Mouse (Mus musculus) heart, embryonic 12.5 days (tissue): ENCODE results near the gene M1ap. TPM values are rescaled to one million over a fixed set of nuclear protein-coding genes. Genes with fewer than 3 reads are reported as not detected.

Source experiments
- ATAC-seq: fragments of 200-750 bp; cut with Nextera tagmentation; 2 replicates; pipeline ENCODE4 v1.8.0; 2017; ENCODE audit warnings: moderate TSS enrichment, moderate library complexity; ENCODE audit not compliant: insufficient number of reproducible peaks, low FRiP score
- H3K27ac ChIP-seq: fragments of 300-500 bp; sonication (generic); 2 replicates; pipeline ENCODE4 v1.5.1; 2016; ENCODE audit warnings: mild to moderate bottlenecking, moderate library complexity; ENCODE audit not compliant: poor library complexity, severe bottlenecking
- H3K27me3 ChIP-seq: fragments of 300-500 bp; sonication (generic); replicated peaks from 2 replicates; pipeline ENCODE4 v1.6.1; 2016; ENCODE audit warnings: mild to moderate bottlenecking, moderate library complexity
- H3K36me3 ChIP-seq: fragments of 300-500 bp; sonication (generic); 2 replicates; pipeline ENCODE4 v1.6.1; 2016; ENCODE audit warnings: mild to moderate bottlenecking, moderate library complexity
- H3K4me1 ChIP-seq: fragments of 300-500 bp; sonication (generic); replicated peaks from 2 replicates; pipeline ENCODE4 v1.6.1; 2016; ENCODE audit warnings: mild to moderate bottlenecking
- H3K4me2 ChIP-seq: fragments of 300-500 bp; sonication (generic); 2 replicates; pipeline ENCODE4 v1.6.1; 2016; ENCODE audit warnings: mild to moderate bottlenecking, moderate library complexity
- H3K4me3 ChIP-seq: fragments of 300-500 bp; sonication (generic); 2 replicates; pipeline ENCODE4 v1.5.1; 2016; ENCODE audit warnings: mild to moderate bottlenecking
- H3K9ac ChIP-seq: fragments of 300-500 bp; sonication (generic); 2 replicates; pipeline ENCODE4 v1.6.1; 2016; ENCODE audit warnings: mild to moderate bottlenecking, moderate library complexity
- H3K9me3 ChIP-seq: fragments of 300-500 bp; sonication (generic); replicated peaks from 2 replicates; pipeline ENCODE4 v1.6.1; 2016; ENCODE audit warnings: mild to moderate bottlenecking, moderate library complexity
- WGBS: fragments of 180-500 bp; shearing (Covaris S2); methylation state at CpG from one replicate; pipeline ENCODE4 v1.1.7; 2016; 5-methylcytosine and 5-hydroxymethylcytosine counted together
- polyA plus RNA-seq: library from polyadenylated mRNA; unstranded; fragments of >200 nt; fragmentation: Nextera tagmentation; extraction: Ambion mirVana; gene quantifications from 2 replicates; pipeline ENCODE4 v1.2.1, GENCODE M21; 2016

Gene M1ap
- polyA plus RNA-seq, 1 experiment from 2014 or later: 0.57 TPM

DNA sequence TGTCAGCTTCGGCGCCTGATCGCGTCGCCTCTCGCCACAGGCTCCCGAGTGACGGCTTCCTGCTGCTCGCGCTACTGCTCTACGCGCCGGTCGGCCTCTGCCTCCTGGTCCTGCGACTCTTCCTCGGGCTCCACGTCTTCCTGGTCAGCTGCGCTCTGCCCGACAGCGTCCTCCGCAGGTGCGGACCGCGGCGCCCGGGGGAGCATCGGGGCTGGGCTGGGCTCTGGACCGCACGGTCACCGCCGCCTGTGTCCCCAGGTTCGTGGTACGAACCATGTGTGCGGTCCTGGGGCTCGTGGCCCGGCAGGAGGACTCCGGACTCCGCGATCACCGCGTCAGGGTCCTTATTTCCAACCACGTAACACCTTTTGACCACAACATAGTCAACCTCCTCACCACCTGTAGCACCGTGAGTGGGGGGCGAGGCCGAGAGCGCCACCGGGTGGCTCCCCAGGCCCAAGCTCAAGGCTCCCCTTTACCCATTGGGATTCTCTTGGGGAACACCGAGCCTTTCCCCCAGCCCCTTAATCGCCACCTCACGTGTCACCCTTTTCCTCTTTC is 108.2 kb downstream of the M1ap start, which contains the start of gene Htra2:
Gene Htra2 (minus strand): TSS at position 403 of the 561 bp plus-strand sequence.
- H3K27ac ChIP-seq: peak within 1 kb of the TSS; percentile 85
- peak within 1 kb of the TSS; percentile 99 for H3K4me2 ChIP-seq
- H3K4me1 ChIP-seq: peaks cover 21% of the 10 kb centered on the region
- peak; percentile 37 for ATAC-seq
- no peaks in the 10 kb centered on the region for H3K9me3 ChIP-seq
- WGBS: under 1% methylated on average over 49 of the region's 50 CpGs
- H3K27me3 ChIP-seq: peaks cover 4% of the 10 kb centered on the region
- peak within 1 kb of the TSS; percentile 93 for H3K9ac ChIP-seq
- H3K36me3 ChIP-seq: peaks cover 33% of the 10 kb centered on the region
- peak within 1 kb of the TSS; percentile 84 for H3K4me3 ChIP-seq

DNA sequence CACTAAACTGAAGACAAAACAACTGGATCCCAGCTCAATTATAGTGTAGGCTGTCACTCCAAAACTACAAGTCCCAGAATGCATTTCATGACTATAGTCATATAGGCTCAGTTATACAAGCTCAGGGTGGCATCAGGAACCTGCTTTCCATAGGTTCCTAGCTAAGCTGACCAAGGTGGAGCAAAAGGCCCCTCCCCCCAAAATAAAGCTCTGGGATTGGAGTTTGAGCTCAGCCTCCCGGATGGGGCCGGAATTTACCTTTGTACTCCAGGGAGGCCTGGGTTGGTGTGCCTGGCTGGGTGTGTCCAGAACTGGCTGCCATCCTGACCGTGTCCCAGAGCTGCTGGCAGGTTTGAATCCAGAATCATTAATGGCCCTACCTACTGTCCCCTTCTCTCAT is 111.1 kb downstream of the M1ap start, which contains the start of gene Dqx1:
Gene Dqx1 (plus strand): TSS at position 55 of the 400 bp plus-strand sequence.
- Histone ChIP-seq H3K27me3 (peaks cover 27% of the 10 kb centered on the region), H3K4me2 (no peak within 1 kb of the TSS), H3K36me3 (peaks cover 18% of the 10 kb centered on the region), H3K27ac (no peak within 1 kb of the TSS), H3K9me3 (no peaks in the 10 kb centered on the region), H3K4me3 (no peak within 1 kb of the TSS), H3K9ac (no peak within 1 kb of the TSS), H3K4me1 (peaks cover 21% of the 10 kb centered on the region)
- ATAC-seq: no peak
- WGBS: 62% methylated on average over 3 of the region's 3 CpGs

DNA sequence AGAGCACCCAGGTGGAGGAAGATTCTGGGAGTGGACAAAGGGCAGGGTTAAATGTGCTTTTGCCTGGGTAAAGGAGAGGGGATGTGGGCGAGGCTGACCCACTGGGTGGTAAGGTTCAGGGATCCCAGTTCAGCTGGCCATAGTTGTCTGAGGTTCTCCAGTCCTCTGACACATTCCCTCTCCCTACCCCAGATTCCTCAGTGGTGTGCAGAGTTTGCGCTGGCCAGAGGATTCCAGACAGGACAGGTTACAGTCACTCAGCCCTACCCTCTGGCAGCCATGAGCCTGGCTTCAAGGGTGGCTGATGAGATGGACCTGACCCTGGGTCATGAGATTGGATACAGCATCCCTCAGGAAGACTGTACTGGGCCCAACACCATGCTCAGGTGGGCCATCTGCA is 112.0 kb downstream of the M1ap start:
- Histone ChIP-seq H3K9me3 (no peaks in the 10 kb centered on the region), H3K9ac (no peak overlapping the region), H3K27ac (no peak overlapping the region), H3K36me3 (peaks cover 18% of the 10 kb centered on the region), H3K27me3 (peaks cover 37% of the 10 kb centered on the region), H3K4me2 (no peak overlapping the region), H3K4me1 (peaks cover 15% of the 10 kb centered on the region), H3K4me3 (no peak overlapping the region)
- no peak for ATAC-seq
- 78% methylated on average over 2 of the region's 2 CpGs for WGBS

DNA sequence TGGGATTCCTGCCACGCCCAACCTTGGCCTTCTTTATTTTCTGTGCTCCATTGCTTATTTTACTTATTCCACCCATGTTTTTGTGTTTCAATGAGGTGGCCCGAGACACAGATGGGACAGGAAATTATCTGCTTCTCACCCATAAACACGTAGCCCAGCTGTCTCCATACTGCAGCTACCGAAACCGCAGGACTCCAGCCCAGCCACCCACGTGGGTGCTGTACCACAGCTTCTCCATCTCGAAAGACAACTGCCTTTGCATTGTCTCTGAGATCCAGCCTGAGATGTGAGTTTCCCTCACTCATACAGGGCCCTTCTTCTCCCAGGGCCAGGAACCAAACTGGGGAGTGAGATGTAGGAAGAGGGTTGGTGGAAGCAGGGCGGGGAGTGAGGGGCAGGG is 119.3 kb downstream of the M1ap start:
- no peak for ATAC-seq
- H3K9ac ChIP-seq: no peak overlapping the region
- H3K36me3 ChIP-seq: no peaks in the 10 kb centered on the region
- 29% methylated on average over 8 of the region's 8 CpGs for WGBS
- no peak overlapping the region for H3K27ac ChIP-seq
- H3K4me2 ChIP-seq: no peak overlapping the region
- H3K4me3 ChIP-seq: no peak overlapping the region
- H3K27me3 ChIP-seq: peaks cover 96% of the 10 kb centered on the region
- H3K9me3 ChIP-seq: no peaks in the 10 kb centered on the region
- peaks cover 22% of the 10 kb centered on the region for H3K4me1 ChIP-seq

DNA sequence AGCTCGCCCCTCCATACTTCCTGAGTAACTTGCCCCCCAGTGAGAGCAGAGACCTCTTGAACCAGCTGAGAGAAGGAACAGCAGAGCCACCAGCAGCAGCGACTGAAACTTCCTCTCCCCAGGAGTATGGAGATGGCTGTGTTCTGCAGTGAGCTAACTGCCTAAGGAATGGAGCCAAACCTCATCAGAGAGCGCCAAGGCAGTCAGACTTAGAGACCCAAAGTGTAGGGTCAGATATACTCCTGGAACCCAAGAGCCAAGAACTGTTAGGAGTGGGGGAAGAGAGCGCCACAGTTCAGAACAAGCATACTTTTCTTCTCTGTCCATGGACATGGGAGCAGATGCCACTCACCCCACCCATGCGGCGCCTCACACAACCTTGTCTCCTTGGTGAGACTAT is 119.7 kb downstream of the M1ap start:
- Histone ChIP-seq H3K4me1 (peaks cover 26% of the 10 kb centered on the region), H3K27ac (no peak overlapping the region), H3K4me2 (no peak overlapping the region), H3K9ac (no peak overlapping the region), H3K27me3 (peaks cover 96% of the 10 kb centered on the region), H3K36me3 (no peaks in the 10 kb centered on the region), H3K9me3 (no peaks in the 10 kb centered on the region), H3K4me3 (no peak overlapping the region)
- 30% methylated on average over 6 of the region's 6 CpGs for WGBS
- ATAC-seq: no peak

DNA sequence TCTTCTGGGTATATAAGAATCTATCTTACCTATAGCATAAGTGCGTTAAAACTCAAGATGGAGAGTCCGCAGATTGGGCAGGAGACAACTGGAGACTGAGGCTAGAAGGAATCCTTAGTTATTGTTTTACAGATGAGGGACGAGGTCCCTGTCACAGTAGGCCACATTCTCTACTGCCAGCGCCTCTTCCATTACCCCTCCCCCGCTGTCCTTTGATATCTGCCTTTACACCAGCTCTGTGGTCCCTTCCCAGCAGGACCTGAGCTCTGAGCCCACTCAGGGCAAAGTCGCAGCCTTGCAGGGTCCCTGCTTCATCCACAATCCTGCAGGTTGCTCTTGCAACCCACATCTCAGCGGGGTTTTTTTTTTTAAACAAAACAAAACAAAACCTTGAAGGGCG is 121.5 kb downstream of the M1ap start:
- Histone ChIP-seq H3K4me2 (peak overlapping the region; percentile 62), H3K9ac (no peak overlapping the region), H3K4me1 (peaks cover 27% of the 10 kb centered on the region), H3K4me3 (peak overlapping the region; percentile 37), H3K9me3 (no peaks in the 10 kb centered on the region), H3K36me3 (no peaks in the 10 kb centered on the region), H3K27me3 (peaks cover 96% of the 10 kb centered on the region), H3K27ac (no peak overlapping the region)
- 5% methylated on average over 8 of the region's 8 CpGs for WGBS
- no peak for ATAC-seq

DNA sequence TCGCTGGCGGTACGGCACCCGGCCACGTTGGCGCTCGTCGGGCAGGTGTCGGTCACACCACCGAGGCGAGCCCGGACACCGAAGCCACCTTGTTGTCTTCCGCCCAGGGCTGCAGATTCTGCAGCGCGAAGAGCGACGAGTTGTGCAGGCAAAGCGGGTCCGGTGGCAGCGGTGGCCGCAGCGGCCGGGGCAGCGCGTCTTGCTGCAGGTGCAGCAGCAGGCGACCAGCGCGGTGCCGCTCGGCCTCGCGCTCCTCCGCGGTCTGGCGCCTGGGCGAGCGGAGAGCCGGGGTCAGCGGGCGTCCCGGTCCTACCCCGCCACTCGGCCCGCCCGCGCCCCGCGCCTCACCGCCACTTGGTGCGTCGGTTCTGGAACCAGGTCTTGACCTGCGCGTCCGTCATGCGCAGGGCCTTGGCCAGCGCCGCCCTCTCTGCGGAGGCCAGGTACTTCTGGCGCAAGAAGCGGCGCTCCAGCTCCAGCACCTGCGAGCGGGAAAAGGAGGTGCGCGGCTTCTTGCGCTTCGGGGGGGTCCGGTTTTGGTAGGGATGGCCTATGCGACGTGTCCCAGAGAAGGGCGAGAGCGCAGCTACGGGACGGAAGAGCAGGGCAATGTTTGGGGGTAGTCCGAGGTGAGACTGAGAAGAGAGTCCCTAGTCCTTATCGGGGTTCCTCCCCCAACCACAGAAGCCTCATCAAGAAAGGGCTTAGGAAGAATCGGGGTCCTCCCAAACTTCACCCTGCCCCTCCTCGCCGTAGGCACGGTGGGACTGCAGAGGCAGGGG is 122.2 kb downstream of the M1ap start:
- 0 out of 2 replicates have a peak overlapping the region, but pooled peaks have one; percentile 21 for H3K9ac ChIP-seq
- WGBS: under 1% methylated on average over 81 of the region's 81 CpGs
- no peaks in the 10 kb centered on the region for H3K9me3 ChIP-seq
- H3K4me3 ChIP-seq: peak overlapping the region; percentile 37
- H3K4me2 ChIP-seq: peak overlapping the region; percentile 62
- no peak for ATAC-seq
- peaks cover 96% of the 10 kb centered on the region for H3K27me3 ChIP-seq
- no peaks in the 10 kb centered on the region for H3K36me3 ChIP-seq
- peaks cover 27% of the 10 kb centered on the region for H3K4me1 ChIP-seq
- no peak overlapping the region for H3K27ac ChIP-seq

DNA sequence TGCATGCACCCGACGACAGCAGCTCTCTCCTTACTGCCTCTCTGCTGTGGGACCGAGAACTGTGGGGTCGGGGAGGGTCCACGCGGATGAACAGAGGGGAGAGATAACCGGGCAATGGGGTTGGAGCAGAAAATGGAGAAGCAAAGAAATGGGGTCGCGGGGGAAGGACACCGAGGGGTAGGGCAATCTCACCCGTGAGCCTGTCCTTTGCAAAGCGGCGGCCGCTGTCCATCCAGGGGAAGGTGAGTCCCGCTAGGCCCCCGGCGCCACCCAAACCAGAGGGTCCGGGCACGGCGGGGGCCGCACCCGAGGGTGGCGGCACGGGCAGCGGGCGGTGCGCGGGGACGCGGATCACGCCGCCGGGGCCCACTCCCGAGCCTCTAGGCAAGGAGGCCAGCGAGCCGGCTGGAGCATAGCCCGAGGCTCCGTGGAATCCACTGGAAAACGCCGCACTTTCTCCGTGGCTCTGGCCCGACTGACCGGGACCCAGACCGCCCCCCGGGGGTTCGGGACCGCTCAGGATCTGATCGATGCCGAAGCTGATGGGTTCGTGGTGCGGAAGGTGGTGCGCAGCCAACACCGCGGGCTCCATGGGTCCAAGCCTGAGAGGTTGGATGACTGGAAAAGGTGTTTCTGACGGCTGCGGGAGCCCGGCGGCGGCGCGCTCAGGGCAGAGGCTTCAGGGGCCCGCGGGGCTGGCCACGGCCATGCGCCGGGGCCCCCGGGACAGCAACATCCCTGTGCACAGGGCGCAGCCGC is 123.0 kb downstream of the M1ap start:
- Histone ChIP-seq H3K4me1 (peaks cover 27% of the 10 kb centered on the region), H3K36me3 (no peaks in the 10 kb centered on the region), H3K4me3 (peak overlapping the region; percentile 29), H3K27me3 (peaks cover 96% of the 10 kb centered on the region), H3K27ac (no peak overlapping the region), H3K4me2 (peak overlapping the region; percentile 32), H3K9ac (no peak overlapping the region), H3K9me3 (no peaks in the 10 kb centered on the region)
- no peak for ATAC-seq
- WGBS: 1% methylated on average over 69 of the region's 69 CpGs

GRCm38 (mm10) chr6:83070247-83070310 is 123.4 kb downstream of the M1ap start, which contains the start of gene Tlx2:
TSS of gene Tlx2 (minus strand) at chr6:83070293.
- Histone ChIP-seq H3K27ac (no peak within 1 kb of the TSS), H3K9ac (no peak within 1 kb of the TSS), H3K27me3 (peaks cover 96% of the 10 kb centered on the region), H3K4me2 (peak within 1 kb of the TSS; percentile 62), H3K4me3 (peak within 1 kb of the TSS; percentile 37), H3K9me3 (no peaks in the 10 kb centered on the region), H3K4me1 (peaks cover 27% of the 10 kb centered on the region), H3K36me3 (no peaks in the 10 kb centered on the region)
- under 1% methylated on average over 10 of the region's 10 CpGs for WGBS
- ATAC-seq: no peak

GRCm38 (mm10) chr6:83070311-83071219 is 123.9 kb downstream of the M1ap start:
- no peak for ATAC-seq
- WGBS: under 1% methylated on average over 54 of the region's 58 CpGs
- Histone ChIP-seq H3K9ac (no peak overlapping the region), H3K36me3 (no peaks in the 10 kb centered on the region), H3K4me1 (peaks cover 27% of the 10 kb centered on the region), H3K9me3 (no peaks in the 10 kb centered on the region), H3K27me3 (peaks cover 97% of the 10 kb centered on the region), H3K4me2 (peak overlapping the region; percentile 32), H3K27ac (no peak overlapping the region), H3K4me3 (peak overlapping the region; percentile 29)
